Mouse (Mus musculus): Measurements from ENCODE around the gene Crb2. TPM values are rescaled to one million over a fixed set of nuclear protein-coding genes. Genes with fewer than 3 reads are reported as not detected.

Gene Crb2
- polyA plus RNA-seq, 1 experiment, result 2.1 TPM

GRCm38 (mm10) chr2:37780270-37780929 is 4.4 kb downstream of the Crb2 start:
- H3K4me1 ChIP-seq (ENCODE audit: control insufficient read depth, insufficient read depth, low read length), result peaks cover 3% of the 10 kb centered on the region
- H3K4me3 ChIP-seq (ENCODE audit: low read depth, low read length), result peak overlapping the region; percentile 9; the same call in 1 of the 2 replicates
- H3K27ac ChIP-seq (ENCODE audit: insufficient read depth, low read length), result no peak overlapping the region
- no peaks in the 10 kb centered on the region for H3K36me3 ChIP-seq (ENCODE audit: control insufficient read depth, insufficient read depth, low read length, poor library complexity, severe bottlenecking)
- no peaks in the 10 kb centered on the region for H3K27me3 ChIP-seq (ENCODE audit: control insufficient read depth, insufficient read depth, low read length, poor library complexity, severe bottlenecking)
- no peak for TF ChIP-seq EP300 (IDR thresholded peaks at IDR 0.05; ENCODE audit: insufficient read depth, low read depth, low read length)
- TF ChIP-seq CTCF (IDR thresholded peaks at IDR 0.05; ENCODE audit: low read depth, low read length), result no peak
- TF ChIP-seq POLR2A (IDR thresholded peaks at IDR 0.05; ENCODE audit: insufficient read depth, low read length), result no peak
- H3K9me3 ChIP-seq (replicated peaks; ENCODE audit: control insufficient read depth, insufficient read depth, low read length, poor library complexity, severe bottlenecking), result no peaks in the 10 kb centered on the region
- H3K9ac ChIP-seq (ENCODE audit: low read depth, poor library complexity, severe bottlenecking), result no peak overlapping the region

- Histone ChIP-seq H3K4me3 (ENCODE audit: low read depth, low read length) (no peak overlapping the region), H3K27me3 (ENCODE audit: control insufficient read depth, insufficient read depth, low read length, poor library complexity, severe bottlenecking) (no peaks in the 10 kb centered on the region), H3K36me3 (ENCODE audit: control insufficient read depth, insufficient read depth, low read length, poor library complexity, severe bottlenecking) (no peaks in the 10 kb centered on the region), H3K4me1 (ENCODE audit: control insufficient read depth, insufficient read depth, low read length) (peaks cover 3% of the 10 kb centered on the region), H3K27ac (ENCODE audit: insufficient read depth, low read length) (no peak overlapping the region), H3K9ac (ENCODE audit: low read depth, poor library complexity, severe bottlenecking) (no peak overlapping the region), H3K9me3 (replicated peaks; ENCODE audit: control insufficient read depth, insufficient read depth, low read length, poor library complexity, severe bottlenecking) (no peaks in the 10 kb centered on the region)
- no peak for TF ChIP-seq EP300 (IDR thresholded peaks at IDR 0.05; ENCODE audit: insufficient read depth, low read depth, low read length)
- TF ChIP-seq POLR2A (IDR thresholded peaks at IDR 0.05; ENCODE audit: insufficient read depth, low read length), result no peak
- TF ChIP-seq CTCF (IDR thresholded peaks at IDR 0.05; ENCODE audit: low read depth, low read length), result no peak
Observed at GRCm38 (mm10) chr2:37781421-37781820, 5.4 kb downstream of the Crb2 start.

- Histone ChIP-seq H3K9ac (ENCODE audit: low read depth, poor library complexity, severe bottlenecking) (no peak overlapping the region), H3K36me3 (ENCODE audit: control insufficient read depth, insufficient read depth, low read length, poor library complexity, severe bottlenecking) (no peaks in the 10 kb centered on the region), H3K27me3 (ENCODE audit: control insufficient read depth, insufficient read depth, low read length, poor library complexity, severe bottlenecking) (no peaks in the 10 kb centered on the region), H3K9me3 (replicated peaks; ENCODE audit: control insufficient read depth, insufficient read depth, low read length, poor library complexity, severe bottlenecking) (no peaks in the 10 kb centered on the region), H3K4me1 (ENCODE audit: control insufficient read depth, insufficient read depth, low read length) (peaks cover 3% of the 10 kb centered on the region), H3K27ac (ENCODE audit: insufficient read depth, low read length) (no peak overlapping the region), H3K4me3 (ENCODE audit: low read depth, low read length) (no peak overlapping the region)
- TF ChIP-seq EP300 (IDR thresholded peaks at IDR 0.05; ENCODE audit: insufficient read depth, low read depth, low read length) (no peak), CTCF (IDR thresholded peaks at IDR 0.05; ENCODE audit: low read depth, low read length) (no peak), POLR2A (IDR thresholded peaks at IDR 0.05; ENCODE audit: insufficient read depth, low read length) (no peak)
Observed at GRCm38 (mm10) chr2:37782002-37782401, 6.0 kb downstream of the Crb2 start.

GRCm38 (mm10) chr2:37784473-37784872 is 8.4 kb downstream of the Crb2 start:
- no peaks in the 10 kb centered on the region for H3K27me3 ChIP-seq (ENCODE audit: control insufficient read depth, insufficient read depth, low read length, poor library complexity, severe bottlenecking)
- no peak overlapping the region for H3K27ac ChIP-seq (ENCODE audit: insufficient read depth, low read length)
- H3K9me3 ChIP-seq (replicated peaks; ENCODE audit: control insufficient read depth, insufficient read depth, low read length, poor library complexity, severe bottlenecking), result no peaks in the 10 kb centered on the region
- H3K36me3 ChIP-seq (ENCODE audit: control insufficient read depth, insufficient read depth, low read length, poor library complexity, severe bottlenecking), result no peaks in the 10 kb centered on the region
- peaks cover 2% of the 10 kb centered on the region for H3K4me1 ChIP-seq (ENCODE audit: control insufficient read depth, insufficient read depth, low read length)
- TF ChIP-seq POLR2A (IDR thresholded peaks at IDR 0.05; ENCODE audit: insufficient read depth, low read length) (no peak), EP300 (IDR thresholded peaks at IDR 0.05; ENCODE audit: insufficient read depth, low read depth, low read length) (no peak), CTCF (IDR thresholded peaks at IDR 0.05; ENCODE audit: low read depth, low read length) (no peak)
- no peak overlapping the region for H3K9ac ChIP-seq (ENCODE audit: low read depth, poor library complexity, severe bottlenecking)
- no peak overlapping the region for H3K4me3 ChIP-seq (ENCODE audit: low read depth, low read length)

GRCm38 (mm10) chr2:37786461-37786860 is 10.4 kb downstream of the Crb2 start:
- Histone ChIP-seq H3K27ac (ENCODE audit: insufficient read depth, low read length) (no peak overlapping the region), H3K4me3 (ENCODE audit: low read depth, low read length) (peak overlapping the region; percentile 54), H3K27me3 (ENCODE audit: control insufficient read depth, insufficient read depth, low read length, poor library complexity, severe bottlenecking) (no peaks in the 10 kb centered on the region), H3K36me3 (ENCODE audit: control insufficient read depth, insufficient read depth, low read length, poor library complexity, severe bottlenecking) (no peaks in the 10 kb centered on the region), H3K4me1 (ENCODE audit: control insufficient read depth, insufficient read depth, low read length) (no peaks in the 10 kb centered on the region), H3K9me3 (replicated peaks; ENCODE audit: control insufficient read depth, insufficient read depth, low read length, poor library complexity, severe bottlenecking) (no peaks in the 10 kb centered on the region), H3K9ac (ENCODE audit: low read depth, poor library complexity, severe bottlenecking) (no peak overlapping the region)
- TF ChIP-seq POLR2A (IDR thresholded peaks at IDR 0.05; ENCODE audit: insufficient read depth, low read length) (no peak), EP300 (IDR thresholded peaks at IDR 0.05; ENCODE audit: insufficient read depth, low read depth, low read length) (no peak)

GRCm38 (mm10) chr2:37788176-37788962 is 12.3 kb downstream of the Crb2 start:
- H3K4me3 ChIP-seq (ENCODE audit: low read depth, low read length), result no peak overlapping the region
- no peaks in the 10 kb centered on the region for H3K4me1 ChIP-seq (ENCODE audit: control insufficient read depth, insufficient read depth, low read length)
- H3K27ac ChIP-seq (ENCODE audit: insufficient read depth, low read length), result no peak overlapping the region
- H3K27me3 ChIP-seq (ENCODE audit: control insufficient read depth, insufficient read depth, low read length, poor library complexity, severe bottlenecking), result peaks cover 5% of the 10 kb centered on the region
- H3K9me3 ChIP-seq (replicated peaks; ENCODE audit: control insufficient read depth, insufficient read depth, low read length, poor library complexity, severe bottlenecking), result no peaks in the 10 kb centered on the region
- no peaks in the 10 kb centered on the region for H3K36me3 ChIP-seq (ENCODE audit: control insufficient read depth, insufficient read depth, low read length, poor library complexity, severe bottlenecking)
- H3K9ac ChIP-seq (ENCODE audit: low read depth, poor library complexity, severe bottlenecking), result no peak overlapping the region
- TF ChIP-seq CTCF (IDR thresholded peaks at IDR 0.05; ENCODE audit: low read depth, low read length) (no peak), POLR2A (IDR thresholded peaks at IDR 0.05; ENCODE audit: insufficient read depth, low read length) (no peak), EP300 (IDR thresholded peaks at IDR 0.05; ENCODE audit: insufficient read depth, low read depth, low read length) (no peak)
